Mouse (Mus musculus): ENCODE measurements around the gene Gpr55. TPM values are rescaled to one million over a fixed set of nuclear protein-coding genes. Genes with fewer than 3 reads are reported as not detected.
A peak's percentile ranks its signal among the peaks of the same experiment; 100 is the strongest.
"Not testable (repeated sequence)": the region's sequence is repeated elsewhere in the genome, so short reads cannot be mapped to it uniquely, and the experiment has no call there.

The Gpr55 gene
- polyA plus RNA-seq (2012; rRNA removed) = 0.08 and 0.10 TPM in 2 replicates

DNA sequence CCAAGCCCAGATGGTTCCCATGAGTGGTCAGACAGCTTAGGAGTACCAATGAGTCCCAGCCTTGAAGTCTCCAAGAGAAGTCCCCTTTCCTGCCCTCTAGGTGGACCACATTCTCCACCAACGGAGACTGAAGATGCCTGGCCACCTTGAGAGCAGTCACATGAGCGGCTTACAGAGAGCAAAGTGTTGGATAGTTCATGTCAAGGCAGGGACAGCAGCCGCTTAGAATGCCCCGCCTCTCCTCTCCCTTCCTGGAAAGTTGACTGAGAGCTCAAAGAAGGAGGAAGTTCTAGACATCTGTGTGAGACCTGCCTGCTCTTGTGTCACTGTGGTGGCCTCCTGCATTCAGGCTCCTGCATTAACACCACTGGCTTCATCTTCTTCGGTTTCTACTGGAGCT is at the start of gene Gpr55:
Gene Gpr55, minus strand, starts transcription at position 135 of the 400 bp plus-strand sequence.
- no peak for DNase-seq (ENCODE audit: extremely low spot score in 1 of 2, low spot score in 1 of 2)

DNA sequence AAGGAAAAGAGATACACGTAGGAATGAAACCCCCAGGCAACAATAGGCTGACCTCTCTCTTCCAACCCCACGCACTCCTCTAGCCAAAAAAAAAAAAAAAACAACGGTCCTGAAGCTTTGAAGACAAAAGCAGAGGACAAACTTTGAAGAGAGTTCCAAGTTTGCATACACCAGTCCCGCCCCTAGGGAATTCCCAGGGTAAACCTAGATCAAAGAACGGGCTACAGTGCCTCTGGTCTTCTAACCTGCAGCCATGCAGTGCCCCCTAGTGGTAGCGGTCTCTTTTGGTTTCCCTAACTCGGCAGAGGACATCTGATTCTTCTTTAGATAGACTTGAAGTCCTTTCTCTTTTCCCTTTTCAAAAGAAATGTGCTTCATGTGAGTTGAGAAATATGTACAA is 47.0 kb upstream of the Gpr55 start:
- peak; percentile 83 to 98 for DNase-seq (ENCODE audit: extremely low spot score in 1 of 2, low spot score in 1 of 2)

DNA sequence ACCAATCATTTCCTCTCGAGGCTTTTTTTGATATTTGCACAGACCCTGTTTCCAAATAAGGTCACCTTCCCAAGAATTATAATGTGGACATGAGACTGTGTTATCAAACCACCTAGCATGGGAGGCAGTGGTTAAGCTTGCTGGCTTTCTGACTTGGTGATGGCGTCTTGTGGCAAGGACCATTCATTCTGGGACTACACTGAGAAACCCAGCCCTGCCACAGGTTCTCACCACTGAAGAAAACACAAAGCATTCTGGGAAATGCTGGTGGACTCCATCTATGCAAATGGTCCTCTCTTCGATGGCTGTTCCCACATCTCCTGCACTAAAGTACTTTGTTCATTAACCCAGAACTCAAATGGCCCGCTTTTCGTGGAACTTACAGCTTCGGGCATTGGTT is 45.2 kb upstream of the Gpr55 start:
- no peak for DNase-seq (ENCODE audit: extremely low spot score in 1 of 2, low spot score in 1 of 2)

DNA sequence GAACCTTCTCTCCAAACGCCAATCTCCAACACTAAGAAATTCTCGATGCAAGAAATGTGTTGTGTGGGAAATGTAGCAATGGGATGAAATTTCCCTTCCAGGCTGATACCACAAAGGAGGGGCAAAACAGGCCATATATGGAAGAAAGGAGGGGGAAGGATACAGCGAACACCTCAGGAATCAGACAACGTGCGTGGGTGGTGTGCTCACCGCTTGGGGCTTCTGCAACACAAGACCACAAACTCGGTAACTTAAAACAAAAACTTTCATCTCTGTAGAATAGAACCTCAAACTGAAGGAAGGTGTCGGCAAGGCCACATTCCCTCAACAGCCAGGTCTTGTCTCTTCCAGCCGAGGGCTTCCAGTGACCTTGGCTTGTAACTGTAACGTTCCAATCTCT is 44.7 kb upstream of the Gpr55 start:
- DNase-seq (ENCODE audit: extremely low spot score in 1 of 2, low spot score in 1 of 2) = no peak

DNA sequence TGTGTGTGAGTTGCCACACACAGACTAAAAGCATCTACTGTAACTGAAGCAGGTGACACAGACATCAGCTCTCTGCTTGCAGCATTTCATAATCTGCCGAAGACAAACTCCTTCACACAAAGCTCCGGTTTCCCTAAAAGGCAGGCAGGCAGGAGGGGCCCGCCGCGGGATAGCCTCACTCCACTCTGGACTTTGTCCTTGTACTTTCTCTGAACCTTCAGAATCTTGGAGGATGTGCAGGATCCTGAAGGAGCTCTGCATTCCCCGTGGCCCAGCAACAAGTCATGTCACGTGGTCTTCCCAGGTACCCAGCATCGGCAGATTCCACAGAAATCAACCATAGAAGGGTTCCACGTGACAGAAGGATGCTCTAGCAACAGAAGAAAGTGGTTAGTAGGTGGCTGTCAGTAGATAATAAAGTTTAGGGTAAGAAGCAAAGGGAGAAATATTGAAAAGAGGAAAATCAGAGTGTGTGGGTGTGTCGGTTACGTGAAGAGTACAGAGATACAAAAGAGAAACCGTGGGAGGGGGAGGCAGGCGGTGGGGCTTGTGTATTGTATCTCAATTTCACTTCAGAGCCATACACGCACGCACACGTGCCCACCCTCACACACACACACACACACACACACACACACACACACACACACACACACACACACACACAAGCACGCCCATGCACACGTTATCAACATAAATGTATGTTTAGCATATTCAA is 39.2 kb upstream of the Gpr55 start:
- peak; percentile 12 to 49 for DNase-seq (ENCODE audit: extremely low spot score in 1 of 2, low spot score in 1 of 2)

DNA sequence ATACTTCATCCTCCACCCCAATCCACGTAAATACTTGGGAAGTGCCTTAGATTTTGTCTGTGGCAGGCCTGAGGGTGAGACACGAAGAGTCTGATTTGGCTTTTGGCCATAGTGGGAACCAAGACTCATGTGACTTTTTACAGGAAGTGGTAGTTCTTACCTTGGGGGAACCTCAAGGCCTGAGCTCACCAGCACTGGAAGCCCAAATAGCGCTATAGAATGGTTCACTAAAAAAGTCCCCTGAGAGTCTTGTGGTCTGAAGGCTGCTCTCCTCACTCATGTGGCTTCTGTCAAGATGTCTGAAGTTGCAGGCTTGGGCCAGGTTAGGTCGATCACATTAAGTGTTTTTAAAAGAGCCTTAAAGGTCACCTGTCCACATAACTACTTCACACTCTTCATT is 37.2 kb upstream of the Gpr55 start:
- no peak for DNase-seq (ENCODE audit: extremely low spot score in 1 of 2, low spot score in 1 of 2)

DNA sequence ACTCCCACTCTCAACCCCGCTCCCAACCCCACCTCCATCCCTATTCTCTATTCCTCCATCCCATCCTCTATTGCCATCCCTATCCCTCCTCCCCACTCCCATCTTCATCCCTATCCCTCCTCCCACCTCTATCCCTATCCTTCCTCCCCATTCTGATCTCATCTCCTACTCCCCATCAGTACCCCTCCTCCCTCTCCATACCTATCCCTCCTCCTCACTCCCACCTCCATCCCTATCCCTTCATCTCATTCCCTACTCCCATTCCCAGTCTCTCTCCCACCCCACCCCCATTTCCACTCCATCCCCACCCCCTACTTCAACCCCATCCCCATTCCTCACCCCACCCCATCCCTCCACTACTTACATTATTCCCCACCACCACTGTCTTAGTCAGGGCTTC is 36.4 kb upstream of the Gpr55 start:
- no peak for DNase-seq (ENCODE audit: extremely low spot score in 1 of 2, low spot score in 1 of 2)

DNA sequence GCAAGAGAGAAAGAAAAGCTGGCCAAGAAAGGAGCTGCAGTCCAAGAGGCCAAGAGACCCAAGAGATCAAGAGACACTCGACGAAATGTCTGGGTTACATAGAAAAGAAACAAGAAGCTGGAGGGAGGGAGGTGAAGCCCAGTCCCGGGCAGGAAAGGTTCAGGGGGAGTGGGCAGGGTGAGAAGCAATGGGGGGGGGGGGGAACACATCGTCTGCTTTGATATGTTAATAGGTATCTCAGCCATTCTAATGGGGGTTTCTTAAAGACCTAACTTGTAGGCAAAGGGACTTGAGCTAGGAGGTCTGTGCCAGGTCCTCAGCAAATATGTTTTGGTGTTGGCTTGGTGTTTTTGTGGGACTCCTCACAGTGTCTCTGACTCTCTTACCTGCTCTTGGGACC is 32.7 kb upstream of the Gpr55 start:
- no peak for DNase-seq (ENCODE audit: extremely low spot score in 1 of 2, low spot score in 1 of 2)

DNA sequence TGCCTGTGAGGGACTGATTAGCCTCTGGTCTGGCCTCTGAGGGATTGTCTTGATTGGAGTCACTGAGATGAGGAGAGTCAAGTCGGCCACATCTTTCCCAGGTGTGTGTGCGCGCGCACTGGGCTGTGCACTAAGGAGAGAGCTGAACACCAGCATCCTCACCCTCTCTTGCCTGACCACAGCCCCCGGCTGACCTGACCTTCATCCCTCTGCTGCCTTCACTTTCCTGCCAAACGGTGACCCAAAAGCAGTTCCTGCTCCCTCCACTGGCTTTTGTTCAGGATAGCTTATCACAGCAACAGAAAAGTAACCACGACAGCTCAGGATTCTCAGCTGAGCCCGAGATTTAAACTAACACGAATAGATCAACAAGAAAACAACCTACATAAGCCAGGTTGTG is 31.4 kb upstream of the Gpr55 start:
- DNase-seq (ENCODE audit: extremely low spot score in 1 of 2, low spot score in 1 of 2) = no peak

DNA sequence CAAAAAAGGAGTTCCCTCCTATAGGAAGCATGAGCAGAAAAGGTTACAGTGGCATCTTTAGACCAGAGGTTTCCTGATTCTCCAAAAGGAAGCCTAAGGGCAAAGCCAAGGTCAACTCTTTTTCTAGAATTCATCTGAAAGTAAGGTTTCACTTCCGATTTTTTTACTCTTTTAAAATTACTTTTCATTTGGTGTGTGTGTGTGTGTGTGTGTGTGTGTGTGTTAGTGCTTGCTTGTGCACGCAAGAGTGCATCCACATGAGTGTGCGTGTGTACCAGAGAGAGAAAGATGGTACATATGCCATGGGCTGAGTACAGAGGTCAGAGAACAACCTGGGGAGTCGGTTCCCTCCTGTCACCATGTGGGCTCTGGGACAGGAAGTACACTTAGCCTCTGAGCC is 28.1 kb upstream of the Gpr55 start:
- not testable (repeated sequence) for DNase-seq (ENCODE audit: extremely low spot score in 1 of 2, low spot score in 1 of 2)

DNA sequence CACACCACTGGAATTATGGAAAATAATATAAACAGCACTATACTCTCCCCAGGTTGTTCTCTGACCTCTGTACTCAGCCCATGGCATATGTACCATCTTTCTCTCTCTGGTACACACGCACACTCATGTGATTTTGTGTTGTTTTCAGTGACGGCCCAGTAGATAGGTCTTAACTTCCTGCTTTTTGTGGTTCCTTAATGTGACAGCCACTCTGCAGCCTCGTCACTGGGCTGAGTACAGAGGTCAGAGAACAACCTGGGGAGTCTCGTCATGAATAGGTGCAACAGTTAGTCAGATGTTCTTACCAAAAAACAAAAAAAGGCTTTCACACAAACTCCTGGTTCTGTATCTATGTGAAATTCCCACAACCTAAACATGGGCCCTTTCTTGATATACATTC is 27.5 kb upstream of the Gpr55 start:
- DNase-seq (ENCODE audit: extremely low spot score in 1 of 2, low spot score in 1 of 2) = no peak

DNA sequence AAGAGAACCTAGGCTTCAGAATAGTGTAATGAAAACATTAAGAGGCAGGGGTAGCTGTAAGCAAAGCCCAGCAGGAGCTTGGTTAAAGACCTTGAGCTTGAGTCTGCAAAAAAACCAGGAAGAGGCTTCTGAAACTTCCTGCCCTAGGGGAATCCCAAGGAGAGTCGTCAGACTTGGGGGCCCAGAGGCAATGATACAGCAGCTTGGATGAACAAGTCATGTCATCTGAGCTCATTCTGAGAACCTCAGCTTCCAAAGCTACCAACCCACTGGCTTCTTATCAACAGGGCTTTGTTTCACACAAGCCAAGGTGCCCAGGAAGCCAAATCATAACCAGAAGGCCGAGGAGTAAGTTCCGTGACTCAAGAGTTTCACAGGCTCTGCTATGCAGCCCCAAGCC is 25.0 kb upstream of the Gpr55 start:
- no peak for DNase-seq (ENCODE audit: extremely low spot score in 1 of 2, low spot score in 1 of 2)

DNA sequence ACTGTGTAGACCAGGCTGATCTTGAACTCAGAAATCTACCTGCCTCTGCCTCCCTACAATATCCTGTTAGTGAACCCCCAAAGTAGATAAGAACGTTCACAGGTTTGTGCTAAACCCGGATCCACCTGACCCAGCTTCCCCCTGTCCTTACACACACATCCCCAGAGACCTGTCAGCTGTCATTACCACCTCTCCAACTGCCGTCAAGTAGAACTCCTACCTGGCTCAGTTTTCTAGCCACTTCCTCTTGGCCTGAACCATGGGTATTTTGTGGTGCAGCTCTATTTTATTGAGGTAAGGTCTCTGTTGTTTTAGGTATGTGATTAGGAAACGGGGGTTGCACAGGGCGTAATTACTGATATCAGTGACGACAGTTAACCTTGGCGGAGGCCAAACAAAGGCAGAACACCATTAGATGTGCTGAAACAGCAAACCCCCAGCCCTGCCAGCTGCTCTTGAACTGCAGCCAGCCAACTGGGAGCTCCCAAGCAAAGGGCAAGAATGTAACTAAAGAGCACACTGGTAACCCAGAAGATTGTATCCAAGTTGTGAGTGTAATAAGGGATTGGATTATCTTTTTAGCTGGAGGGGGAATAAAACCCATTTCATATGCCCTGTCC is 21.0 kb upstream of the Gpr55 start:
- DNase-seq (ENCODE audit: extremely low spot score in 1 of 2, low spot score in 1 of 2) = no peak

DNA sequence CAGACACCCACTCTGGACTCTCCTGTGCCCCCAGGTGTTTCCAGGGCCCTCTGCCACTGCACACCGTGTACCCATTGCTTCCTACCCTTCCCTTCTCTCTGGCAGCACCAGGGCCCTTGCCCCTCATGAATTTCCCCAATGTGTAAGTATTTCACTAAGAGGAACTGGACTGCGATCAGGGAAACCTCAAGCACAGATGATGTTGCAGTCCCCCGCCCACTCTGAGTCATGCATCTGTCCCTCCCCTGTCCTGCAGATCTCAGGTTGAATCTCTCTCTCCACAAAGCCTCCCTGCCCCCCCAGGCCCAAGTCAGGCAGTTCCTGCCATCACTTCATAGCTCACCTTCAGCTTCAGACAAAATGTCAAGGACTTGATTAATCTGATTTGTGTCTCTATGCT is 16.9 kb upstream of the Gpr55 start:
- no peak for DNase-seq (ENCODE audit: extremely low spot score in 1 of 2, low spot score in 1 of 2)

DNA sequence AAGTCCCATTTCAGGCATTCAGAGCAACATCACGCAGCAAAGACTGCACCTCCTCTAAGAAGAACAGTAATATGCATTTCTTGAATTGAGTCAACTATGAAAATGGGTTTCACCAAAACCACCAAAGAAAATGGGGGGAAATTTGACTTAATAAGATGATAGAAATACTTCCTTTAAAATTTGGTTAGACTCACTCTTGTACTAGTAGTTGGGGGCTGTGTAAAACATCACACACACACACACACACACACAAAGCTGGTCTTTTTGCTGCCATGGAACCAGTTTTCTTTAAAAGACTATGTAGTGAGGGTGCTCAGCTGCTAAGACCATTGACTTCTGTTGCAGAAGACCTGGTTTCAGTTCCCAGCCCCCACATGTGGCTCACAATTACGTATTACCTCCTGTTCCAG is 12.7 kb upstream of the Gpr55 start:
- no peak for DNase-seq (ENCODE audit: extremely low spot score in 1 of 2, low spot score in 1 of 2)

DNA sequence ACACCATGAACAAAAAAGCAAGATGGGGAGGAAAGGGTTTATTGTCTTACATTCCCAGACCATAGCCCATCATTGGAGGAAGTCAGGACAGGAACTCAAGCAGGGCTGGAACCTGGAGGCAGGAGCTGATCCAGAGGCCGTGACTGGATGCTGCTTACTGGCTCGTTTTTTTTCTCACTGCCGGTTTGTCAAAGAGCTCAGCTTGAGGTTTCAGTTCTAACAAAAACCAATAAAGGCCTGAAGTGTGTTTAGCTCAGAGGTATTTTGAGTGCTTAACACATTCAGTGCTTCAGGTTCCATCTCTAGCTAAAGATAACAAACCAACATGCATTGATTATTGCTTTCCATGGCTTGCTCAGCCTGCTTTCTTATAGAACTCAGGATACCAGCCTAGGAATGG is 11.5 kb upstream of the Gpr55 start:
- no peak for DNase-seq (ENCODE audit: extremely low spot score in 1 of 2, low spot score in 1 of 2)

DNA sequence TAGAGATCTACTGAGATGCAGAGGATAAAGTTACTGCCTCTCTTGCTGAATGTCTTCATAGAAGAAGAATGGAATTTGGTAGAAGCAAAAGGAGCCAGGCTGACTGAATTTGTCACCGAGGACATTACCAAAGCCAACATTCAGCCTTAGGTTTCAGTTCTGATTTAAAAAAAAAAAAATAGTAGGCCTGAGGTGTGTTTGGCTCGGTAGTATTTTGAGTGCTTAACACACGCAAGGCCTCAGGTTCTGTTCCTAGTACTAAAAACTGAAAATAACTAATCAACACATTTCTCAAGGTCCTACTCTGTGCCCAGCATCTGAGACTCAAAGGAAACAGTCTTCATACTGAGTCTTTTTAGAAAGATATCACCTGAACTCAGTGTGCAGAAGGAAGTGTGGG is 10.3 kb upstream of the Gpr55 start:
- no peak for DNase-seq (ENCODE audit: extremely low spot score in 1 of 2, low spot score in 1 of 2)

DNA sequence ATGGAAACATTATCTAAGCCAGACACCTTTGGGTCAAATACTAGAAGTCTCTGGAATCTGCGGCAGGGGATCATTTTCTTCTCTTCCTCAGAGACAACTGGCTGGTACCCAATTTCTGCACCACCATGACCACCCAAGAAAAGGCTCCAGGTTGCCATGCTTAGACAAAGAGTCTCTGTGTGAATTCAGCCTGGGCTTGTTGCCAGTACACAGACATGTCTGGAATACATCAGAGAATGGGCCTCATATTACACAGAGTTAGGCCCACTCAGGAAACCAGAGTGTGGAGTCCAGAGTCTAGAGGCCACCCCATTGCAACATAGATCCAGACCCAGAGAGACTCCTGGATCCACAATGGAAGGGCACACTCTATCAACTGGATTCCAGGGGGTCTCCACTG is 8.7 kb upstream of the Gpr55 start:
- DNase-seq (ENCODE audit: extremely low spot score in 1 of 2, low spot score in 1 of 2) = no peak

DNA sequence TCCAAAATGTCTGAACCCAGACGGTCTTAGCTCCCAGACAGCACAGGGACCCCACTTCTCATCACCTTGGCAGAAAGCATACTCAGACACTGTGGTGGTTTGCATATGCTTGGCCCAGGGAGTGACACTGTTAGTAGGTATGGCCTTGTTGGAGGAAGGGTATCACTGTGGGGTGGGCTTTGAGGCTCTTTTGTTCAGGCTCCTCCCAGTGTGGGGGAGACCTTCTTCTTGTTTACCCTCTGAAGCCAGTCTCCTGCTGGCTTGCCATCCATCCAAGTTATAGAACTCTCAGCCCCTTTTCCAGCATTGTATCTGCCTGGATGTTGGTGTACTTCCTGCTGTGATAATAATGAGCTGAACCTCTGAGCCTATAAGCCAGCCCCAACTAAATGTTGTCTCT is 8.3 kb upstream of the Gpr55 start:
- no peak for DNase-seq (ENCODE audit: extremely low spot score in 1 of 2, low spot score in 1 of 2)

DNA sequence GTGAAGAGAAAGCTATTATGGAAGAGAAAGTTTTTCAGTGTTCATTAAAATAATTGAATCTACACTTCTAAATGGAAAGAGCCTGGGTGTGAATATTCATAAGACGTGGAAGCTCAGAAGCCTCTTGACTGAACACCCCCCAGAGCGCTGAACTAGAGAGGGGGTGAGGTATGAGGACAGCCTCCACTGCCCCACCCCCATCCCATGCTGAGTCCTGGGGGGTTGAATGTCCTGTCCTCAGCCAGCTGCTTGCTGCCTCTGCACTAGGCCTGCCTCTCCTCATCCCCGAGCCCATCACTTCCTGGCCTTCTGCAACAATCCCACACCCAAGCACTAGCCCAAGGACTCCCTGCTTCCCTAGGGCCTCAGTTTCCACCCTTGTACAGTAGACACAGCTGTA is 5.0 kb upstream of the Gpr55 start:
- no peak for DNase-seq (ENCODE audit: extremely low spot score in 1 of 2, low spot score in 1 of 2)

DNA sequence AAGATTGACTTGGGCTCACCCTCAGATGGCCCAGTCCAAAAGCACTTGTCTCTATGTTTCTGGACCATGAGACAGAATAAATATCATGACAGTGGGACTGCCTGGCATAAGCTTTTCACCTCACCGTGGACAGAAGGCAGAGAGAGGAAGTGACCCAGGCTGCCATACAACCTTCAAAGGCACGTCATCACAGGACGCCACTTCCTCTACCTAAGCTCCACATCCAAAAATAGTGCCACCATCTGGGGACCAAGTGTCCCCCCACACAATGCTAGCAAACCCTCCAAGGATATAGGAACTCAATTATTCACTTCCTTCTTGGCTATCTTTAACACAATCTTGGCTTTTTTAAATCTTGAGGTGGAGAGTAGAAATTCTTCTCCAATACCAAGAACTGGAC is 1.3 kb upstream of the Gpr55 start:
- no peak for DNase-seq (ENCODE audit: extremely low spot score in 1 of 2, low spot score in 1 of 2)

DNA sequence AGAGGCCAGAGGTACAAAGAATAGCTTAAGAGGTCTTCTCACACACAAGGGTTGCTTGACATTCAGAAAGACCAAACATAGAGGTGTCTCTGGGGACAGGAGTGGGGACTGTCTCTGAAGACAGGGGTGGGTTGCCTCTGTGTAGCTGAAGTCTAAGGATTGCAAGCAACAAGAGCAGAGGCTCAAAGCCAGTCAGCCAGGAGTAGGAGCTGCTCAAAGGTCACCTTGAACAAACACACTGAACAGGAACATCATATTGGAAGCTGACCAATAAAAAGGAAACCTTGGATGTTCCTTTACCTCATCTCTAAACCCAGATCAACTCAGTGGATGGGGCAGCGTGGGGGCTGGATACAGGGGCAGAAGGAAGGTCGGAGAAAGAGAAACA is 924 bp downstream of the Gpr55 start:
- no peak for DNase-seq (ENCODE audit: extremely low spot score in 1 of 2, low spot score in 1 of 2)

Measured in frontal cortex, adult 2 months (tissue).